Mouse (Mus musculus) hindbrain, postnatal 0 days (tissue): ENCODE measurements at regions not wholly inside any gene's neighbourhood (a gene's known extent, or its start where the extent isn't known, plus 50 kb on each side); places are given as distances from the start of the nearest gene placed in this dataset.
"Not testable (repeated sequence)": the region's sequence is repeated elsewhere in the genome, so short reads cannot be mapped to it uniquely, and the experiment has no call there.

Experiments used
- ATAC-seq: fragments of 200-750 bp; cut with Nextera tagmentation; 2 replicates; pipeline ENCODE4 v1.8.0; 2017; ENCODE audit warnings: mild to moderate bottlenecking, moderate TSS enrichment, moderate library complexity
- DNase-seq: peaks from one replicate; pipeline ENCODE4 v3.0.0-alpha.2; 2015; ENCODE audit warnings: low spot score
- H3K27ac ChIP-seq: fragments of 300-500 bp; sonication (generic); 2 replicates; pipeline ENCODE4 v1.5.1; 2014; ENCODE audit warnings: mild to moderate bottlenecking
- H3K27me3 ChIP-seq: fragments of 300-500 bp; sonication (generic); 2 replicates; pipeline ENCODE4 v1.6.1; 2014; ENCODE audit warnings: low read length, mixed read lengths; ENCODE audit not compliant: insufficient read depth
- H3K36me3 ChIP-seq: fragments of 300-500 bp; sonication (generic); 2 replicates; pipeline ENCODE4 v1.6.1; 2014; ENCODE audit warnings: low read length, mixed read lengths; ENCODE audit not compliant: insufficient read depth
- H3K4me1 ChIP-seq: fragments of 300-500 bp; sonication (generic); 2 replicates; pipeline ENCODE4 v1.6.1; 2014; ENCODE audit warnings: antibody characterized with exemption, low read length, mixed read lengths; ENCODE audit not compliant: insufficient read depth
- H3K4me2 ChIP-seq: fragments of 300-500 bp; sonication (generic); 2 replicates; pipeline ENCODE4 v1.6.1; 2014; ENCODE audit warnings: low read depth, mild to moderate bottlenecking, low read length, moderate library complexity, mixed read lengths
- H3K4me3 ChIP-seq: fragments of 300-500 bp; sonication (generic); 2 replicates; pipeline ENCODE4 v1.5.1; 2014; ENCODE audit warnings: low read length
- H3K9ac ChIP-seq: fragments of 300-500 bp; sonication (generic); replicated peaks from 2 replicates; pipeline ENCODE4 v1.6.1; 2014; ENCODE audit warnings: mild to moderate bottlenecking, low read length, moderate library complexity, mixed read lengths
- H3K9me3 ChIP-seq: fragments of 300-500 bp; sonication (generic); 2 replicates; pipeline ENCODE4 v1.6.1; 2016; ENCODE audit warnings: low read length, mixed read lengths
- WGBS: fragments of 180-500 bp; shearing (Covaris S2); extraction: QIAGEN DNeasy Blood & Tissue Kit; methylation state at CpG from one replicate; pipeline ENCODE4 v1.1.7; 2014; 5-methylcytosine and 5-hydroxymethylcytosine counted together

DNA sequence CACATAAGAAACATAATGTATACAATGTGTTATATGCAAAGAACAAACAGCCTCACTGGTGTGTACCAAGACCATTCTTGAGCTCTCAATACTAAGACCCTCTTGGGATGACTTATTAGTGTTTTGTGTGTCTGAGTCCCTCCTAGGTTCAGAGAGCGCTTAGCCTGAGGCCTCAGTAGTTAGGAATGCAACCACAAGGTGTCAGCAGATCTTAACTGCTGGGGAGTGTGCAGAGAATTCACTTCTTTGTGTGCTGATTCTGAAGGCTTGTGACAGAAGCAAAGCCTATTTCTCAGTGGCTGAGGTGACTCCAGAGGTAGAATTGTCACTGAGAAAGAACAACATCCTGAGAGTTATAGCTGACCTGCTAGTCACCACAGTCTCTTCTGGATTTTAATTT lies 816.9 kb upstream of the Olfr1507 start:
- WGBS: 40% methylated on average over 1 of the region's 1 CpGs
- H3K4me2 ChIP-seq, H3K4me3 ChIP-seq, DNase-seq, H3K36me3 ChIP-seq, H3K9ac ChIP-seq, H3K27ac ChIP-seq, H3K9me3 ChIP-seq, H3K4me1 ChIP-seq, H3K27me3 ChIP-seq: not testable (repeated sequence)
- peak; percentile 78; the same call in 1 of the 2 replicates for ATAC-seq

DNA sequence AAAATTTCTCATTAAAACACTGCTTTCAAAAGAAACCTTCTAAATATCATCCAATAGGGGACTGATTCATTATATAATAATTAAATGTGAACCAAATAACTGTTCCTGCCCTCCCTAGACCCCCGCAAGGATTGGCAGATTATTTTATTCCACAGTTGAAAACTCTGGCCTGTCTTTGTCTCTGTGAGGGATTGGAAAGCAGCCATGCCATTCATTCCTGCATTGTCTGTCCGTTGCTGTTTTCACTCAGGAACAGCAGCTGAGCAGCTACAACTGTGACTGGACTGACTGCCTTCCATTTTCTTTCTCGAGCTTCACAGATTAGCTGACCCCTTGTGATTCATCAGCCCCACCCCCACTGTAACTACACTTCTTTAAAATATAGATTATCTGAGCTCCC lies 807.6 kb upstream of the Olfr1507 start:
- not testable (repeated sequence) for DNase-seq, H3K4me2 ChIP-seq, H3K27me3 ChIP-seq, H3K9ac ChIP-seq, H3K27ac ChIP-seq, H3K9me3 ChIP-seq, ATAC-seq, H3K36me3 ChIP-seq, H3K4me3 ChIP-seq, H3K4me1 ChIP-seq
- WGBS: no CpG with 5 or more reads among the region's 3 CpGs

DNA sequence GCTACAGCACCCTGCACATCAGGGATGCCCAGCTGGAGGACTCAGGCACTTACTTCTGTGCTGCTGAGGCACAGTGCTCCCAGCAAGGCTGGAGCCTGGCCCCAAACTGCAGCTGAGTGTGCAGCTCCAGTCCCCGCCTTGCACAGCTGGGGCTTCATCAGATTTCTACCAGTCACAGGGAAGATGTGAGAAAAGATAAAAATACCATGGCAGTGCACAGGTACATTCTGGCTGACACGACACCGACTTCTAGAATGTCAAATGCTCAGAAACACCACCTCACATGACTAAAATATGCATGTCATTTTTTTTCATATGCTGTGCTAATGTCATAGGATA lies 806.9 kb upstream of the Olfr1507 start:
- H3K27me3 ChIP-seq, DNase-seq, H3K4me2 ChIP-seq, H3K9me3 ChIP-seq, H3K4me1 ChIP-seq, H3K36me3 ChIP-seq, H3K9ac ChIP-seq, H3K4me3 ChIP-seq, H3K27ac ChIP-seq: not testable (repeated sequence)
- WGBS: no CpG with 5 or more reads among the region's 3 CpGs
- peak; percentile 70 for ATAC-seq

DNA sequence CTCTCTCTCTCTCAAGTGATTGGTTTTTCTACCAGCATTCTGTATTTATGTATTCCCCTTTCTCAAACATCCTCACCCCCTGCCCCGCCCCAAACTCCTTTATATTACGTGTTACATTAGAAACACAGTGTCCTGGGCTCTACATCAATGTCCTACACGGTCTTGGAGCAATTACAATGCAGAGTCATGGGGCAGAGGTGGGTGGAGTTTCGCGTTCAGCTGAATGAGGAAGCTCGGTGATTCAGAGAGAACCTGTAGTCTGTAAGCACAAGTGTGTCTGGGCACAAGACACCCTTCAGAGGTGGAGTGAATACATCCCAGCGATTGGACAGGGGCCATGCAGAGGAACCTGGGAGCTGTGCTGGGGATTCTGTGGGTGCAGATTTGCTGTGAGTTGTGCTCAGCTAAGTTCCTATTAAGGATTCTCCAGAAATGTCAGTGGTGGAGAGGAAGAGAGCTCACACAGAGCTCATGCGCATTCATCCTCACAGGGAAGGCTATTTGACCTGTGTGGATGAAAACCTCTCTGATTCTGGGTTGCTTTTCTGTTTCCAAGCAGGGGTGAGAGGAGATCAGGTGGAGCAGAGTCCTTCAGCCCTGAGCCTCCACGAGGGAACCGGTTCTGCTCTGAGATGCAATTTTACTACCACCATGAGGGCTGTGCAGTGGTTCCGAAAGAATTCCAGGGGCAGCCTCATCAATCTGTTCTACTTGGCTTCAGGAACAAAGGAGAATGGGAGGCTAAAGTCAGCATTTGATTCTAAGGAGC lies 806.4 kb upstream of the Olfr1507 start:
- not testable (repeated sequence) for H3K4me3 ChIP-seq, H3K9ac ChIP-seq, H3K4me1 ChIP-seq, H3K27me3 ChIP-seq, DNase-seq, H3K27ac ChIP-seq, H3K36me3 ChIP-seq, H3K4me2 ChIP-seq, H3K9me3 ChIP-seq
- no CpG with 5 or more reads among the region's 11 CpGs for WGBS
- ATAC-seq: peak; percentile 64

DNA sequence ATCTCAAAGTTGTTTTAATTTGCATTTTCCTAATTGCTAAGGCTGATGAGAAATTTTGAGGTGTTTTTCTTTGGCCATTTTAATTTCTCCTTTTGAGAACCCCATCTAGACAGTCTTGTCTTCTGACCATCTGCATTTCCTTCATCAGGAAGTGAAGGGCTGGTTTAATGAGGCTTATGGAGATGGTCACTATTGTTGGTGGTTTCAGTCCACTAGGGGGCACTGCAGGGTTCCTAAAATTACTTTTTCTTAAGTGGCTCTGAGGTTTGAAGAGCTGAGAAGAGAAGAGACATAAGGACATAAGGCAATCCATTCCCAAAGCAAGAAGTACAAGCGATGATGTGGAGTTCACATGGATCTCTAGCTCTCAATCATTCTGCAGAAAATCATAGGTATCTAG lies 805.6 kb upstream of the Olfr1507 start:
- WGBS: 62% methylated on average over 1 of the region's 1 CpGs
- not testable (repeated sequence) for H3K27ac ChIP-seq, H3K4me3 ChIP-seq, DNase-seq, H3K36me3 ChIP-seq, H3K27me3 ChIP-seq, H3K4me1 ChIP-seq, H3K9me3 ChIP-seq, ATAC-seq, H3K9ac ChIP-seq, H3K4me2 ChIP-seq

DNA sequence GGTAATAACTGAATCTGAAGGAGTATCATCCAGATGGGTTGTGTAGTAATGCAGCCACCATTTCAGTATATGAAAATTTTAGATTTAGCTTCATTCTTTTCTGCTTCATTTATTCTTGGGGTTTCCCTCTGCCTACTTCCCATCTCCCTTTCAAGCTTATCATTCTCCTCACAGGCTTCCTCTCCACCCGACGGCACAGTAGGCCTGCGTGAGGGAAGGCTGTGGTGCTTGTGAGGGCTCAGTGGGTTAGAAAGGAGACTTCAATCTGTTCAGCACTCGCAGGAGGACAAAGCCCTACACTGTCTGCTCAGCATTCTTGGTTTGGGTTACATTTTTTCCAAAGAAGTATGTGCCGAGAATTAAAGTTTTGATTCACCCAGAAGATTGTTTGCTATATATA lies 804.2 kb upstream of the Olfr1507 start:
- not testable (repeated sequence) for H3K4me3 ChIP-seq, H3K36me3 ChIP-seq, H3K9me3 ChIP-seq, H3K27me3 ChIP-seq, ATAC-seq, H3K9ac ChIP-seq, H3K27ac ChIP-seq, H3K4me1 ChIP-seq, H3K4me2 ChIP-seq, DNase-seq
- no CpG with 5 or more reads among the region's 5 CpGs for WGBS

DNA sequence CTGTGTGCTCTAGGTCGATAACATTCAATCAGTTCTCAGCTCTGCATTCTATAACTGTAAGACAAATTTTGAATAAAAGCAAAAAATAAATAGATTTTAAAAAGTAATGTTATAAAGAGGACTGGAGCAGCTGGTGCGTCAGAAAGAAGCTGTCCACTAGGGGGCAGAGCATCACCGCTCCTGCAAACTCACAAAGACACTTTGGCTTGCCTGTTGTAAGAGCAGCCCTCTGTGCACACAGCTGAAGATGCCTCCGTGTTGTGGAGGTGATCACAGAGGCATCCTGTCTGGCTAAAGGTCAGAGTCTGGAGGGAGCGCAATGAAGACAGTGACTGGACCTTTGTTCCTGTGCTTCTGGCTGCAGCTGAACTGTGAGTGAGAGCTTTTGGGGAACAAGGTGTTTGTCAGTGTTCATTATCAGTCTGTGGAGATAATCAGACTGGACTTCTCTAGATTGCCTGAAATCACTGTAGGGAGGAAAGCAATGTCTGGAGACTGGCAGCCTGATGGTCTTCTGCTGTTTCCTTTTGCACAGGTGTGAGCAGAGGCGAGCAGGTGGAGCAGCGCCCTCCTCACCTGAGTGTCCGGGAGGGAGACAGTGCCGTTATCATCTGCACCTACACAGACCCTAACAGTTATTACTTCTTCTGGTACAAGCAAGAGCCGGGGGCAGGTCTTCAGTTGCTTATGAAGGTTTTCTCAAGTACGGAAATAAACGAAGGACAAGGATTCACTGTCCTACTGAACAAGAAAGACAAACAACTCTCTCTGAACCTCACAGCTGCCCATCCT lies 788.0 kb upstream of the Olfr1507 start:
- peak; percentile 89 for ATAC-seq
- DNase-seq, H3K27ac ChIP-seq, H3K9me3 ChIP-seq, H3K4me3 ChIP-seq, H3K4me2 ChIP-seq, H3K36me3 ChIP-seq, H3K9ac ChIP-seq, H3K4me1 ChIP-seq, H3K27me3 ChIP-seq: not testable (repeated sequence)
- no CpG with 5 or more reads among the region's 12 CpGs for WGBS

DNA sequence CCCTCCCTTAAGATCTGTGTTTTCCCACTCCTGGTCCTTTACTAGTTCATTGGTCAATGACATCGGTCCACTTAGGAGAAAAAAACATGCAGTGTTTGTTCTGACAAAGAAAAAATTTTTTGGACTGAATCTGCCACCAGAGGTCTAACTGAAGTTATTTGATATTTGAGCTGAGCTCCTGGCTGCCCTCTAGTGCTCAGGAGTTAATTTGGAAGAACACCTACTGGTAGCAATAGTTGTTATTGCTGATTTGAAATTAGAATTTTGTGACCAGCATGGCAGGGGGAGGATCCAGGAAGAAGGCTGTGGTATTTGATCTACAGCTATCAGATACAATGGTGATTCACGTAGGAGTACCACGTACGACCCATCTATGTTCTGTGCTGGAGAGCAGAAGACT lies 777.7 kb upstream of the Olfr1507 start:
- not testable (repeated sequence) for H3K27ac ChIP-seq, H3K4me1 ChIP-seq, H3K9ac ChIP-seq, H3K27me3 ChIP-seq, H3K4me2 ChIP-seq, DNase-seq, H3K4me3 ChIP-seq, ATAC-seq, H3K36me3 ChIP-seq, H3K9me3 ChIP-seq
- WGBS: 86% methylated on average over 3 of the region's 4 CpGs

DNA sequence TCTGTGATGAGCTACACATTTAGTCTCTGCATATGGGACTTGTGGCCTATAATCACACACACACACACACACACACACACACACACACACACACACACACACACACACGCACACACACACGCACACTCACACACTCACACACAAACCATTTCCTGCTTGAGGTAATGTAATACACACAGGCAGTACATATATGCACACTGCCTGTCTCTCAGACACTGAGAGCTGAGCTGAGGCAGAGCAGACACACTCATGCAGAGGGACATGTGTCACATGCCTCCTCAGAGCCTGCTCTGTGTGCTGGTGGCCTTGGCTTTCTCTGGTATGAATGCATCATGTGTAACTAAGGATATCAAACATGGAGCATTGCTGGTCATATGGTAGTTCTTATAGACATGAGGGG lies 772.1 kb upstream of the Olfr1507 start:
- not testable (repeated sequence) for H3K27me3 ChIP-seq, ATAC-seq, H3K4me2 ChIP-seq, H3K4me3 ChIP-seq, H3K9ac ChIP-seq, H3K27ac ChIP-seq, H3K36me3 ChIP-seq, DNase-seq, H3K4me1 ChIP-seq, H3K9me3 ChIP-seq
- WGBS: 88% methylated on average over 2 of the region's 2 CpGs

DNA sequence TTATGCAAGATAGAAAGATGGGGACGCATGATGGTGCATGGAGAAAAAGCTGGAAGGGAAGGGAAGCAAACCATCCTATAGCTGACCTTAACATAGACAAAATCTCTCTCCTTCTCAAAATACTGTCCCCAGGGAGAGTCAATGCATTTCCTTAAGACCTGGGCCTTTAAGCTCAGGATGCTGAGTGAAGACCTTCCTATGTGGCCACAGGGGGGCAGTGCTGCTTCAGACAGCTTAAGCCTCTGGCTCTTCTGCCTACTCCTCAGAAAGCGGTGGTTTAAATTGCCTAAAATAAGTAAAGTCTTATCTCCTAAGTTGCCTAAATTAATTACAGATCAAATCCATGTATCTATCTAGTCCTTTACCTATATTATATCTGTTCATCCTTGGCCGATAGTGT lies 760.4 kb upstream of the Olfr1507 start:
- not testable (repeated sequence) for H3K4me3 ChIP-seq, DNase-seq
- no CpG with 5 or more reads among the region's 3 CpGs for WGBS

More for the DNA sequence above, 760.4 kb upstream of the Olfr1507 start:
- not testable (repeated sequence) for H3K27me3 ChIP-seq, H3K9ac ChIP-seq, H3K36me3 ChIP-seq, H3K4me1 ChIP-seq, H3K27ac ChIP-seq, ATAC-seq, H3K4me2 ChIP-seq, H3K9me3 ChIP-seq
